Mouse (Mus musculus) CD8-positive naive resting alpha-beta T cell, adult 2 months (primary cell): ENCODE results near the gene Ppt2.

Experiments
- DNase-seq, 2 experiments: peaks; one replicate each; pipeline ENCODE4 v3.0.0; 2022; ENCODE audit warnings: low read depth in 2 of 2, low spot score in 2 of 2

Gene Ppt2

DNA sequence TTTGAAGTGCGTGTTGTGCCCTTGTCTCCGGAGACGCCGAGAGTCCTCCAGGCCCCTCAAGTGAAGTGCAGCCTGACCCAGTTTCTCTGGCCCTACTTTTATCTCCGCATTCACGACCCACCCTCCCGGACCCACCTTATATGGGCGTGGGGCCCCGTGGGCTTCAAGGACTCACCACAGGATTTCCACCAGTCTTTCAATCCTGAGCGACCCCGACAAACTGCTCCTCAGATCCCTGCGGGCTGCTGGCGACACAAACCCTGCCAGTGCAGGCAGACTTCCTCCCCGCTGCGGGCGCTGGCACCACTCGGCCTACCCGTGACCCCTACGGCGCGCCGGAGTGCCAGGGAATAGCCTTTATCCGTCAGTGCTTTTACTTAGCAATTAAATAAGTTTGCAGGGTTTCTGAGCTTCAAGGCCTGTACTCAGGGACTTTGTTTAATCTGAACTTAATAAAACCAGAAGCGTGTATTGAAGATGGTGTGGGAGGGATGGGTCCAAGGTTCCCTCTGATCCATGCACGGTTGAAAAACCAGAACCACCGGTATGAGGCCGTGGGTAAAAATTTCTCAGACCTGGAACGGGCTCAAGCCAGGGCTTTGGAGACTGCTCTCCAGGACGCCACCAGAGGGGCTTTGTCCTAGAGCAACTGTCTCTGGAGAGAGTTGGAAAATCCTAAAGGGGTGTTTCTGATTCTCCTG, at the start of gene Ppt2:
Ppt2 (minus strand) TSS at position 568 of the 701 bp plus-strand sequence.
- no peak for DNase-seq

DNA sequence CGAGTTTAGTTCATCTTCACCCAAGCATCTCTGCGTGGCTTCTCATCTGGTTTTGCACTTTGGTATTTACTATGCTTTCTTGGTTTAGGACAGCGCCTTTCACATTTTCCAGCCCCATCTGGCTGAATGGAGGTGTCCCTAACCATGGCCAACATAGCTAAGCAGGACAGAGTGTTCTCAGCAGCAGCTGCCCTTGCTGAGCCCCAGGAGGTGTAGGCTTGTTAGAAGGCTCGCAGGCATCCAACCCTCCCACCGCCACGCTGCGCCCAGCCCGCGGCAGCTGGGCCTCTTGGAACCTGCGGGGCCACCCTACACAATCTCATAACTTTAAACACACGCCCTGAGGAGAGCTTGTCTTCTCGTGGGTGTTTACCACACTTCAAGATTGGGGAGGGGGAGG, 48.4 kb upstream of the Ppt2 start:
- no peak for DNase-seq

DNA sequence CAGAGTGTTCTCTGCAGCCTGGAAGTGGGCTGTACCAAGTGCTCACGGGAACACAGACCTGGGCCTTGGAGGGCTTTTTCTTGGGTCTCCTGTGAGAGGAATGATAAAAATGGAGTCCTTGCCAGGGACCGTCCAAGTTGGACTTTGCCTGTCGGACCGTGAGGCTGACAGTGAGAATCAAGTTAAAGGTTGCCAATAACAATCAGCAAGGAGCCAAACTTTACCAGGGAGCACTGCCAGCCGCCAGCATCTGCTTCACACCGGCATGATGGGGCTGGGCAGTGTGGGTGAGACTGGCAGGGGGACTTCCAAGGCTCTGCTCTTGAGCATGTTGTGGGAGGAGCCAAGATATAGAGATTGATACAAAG, 47.8 kb upstream of the Ppt2 start:
- DNase-seq, result no peak

DNA sequence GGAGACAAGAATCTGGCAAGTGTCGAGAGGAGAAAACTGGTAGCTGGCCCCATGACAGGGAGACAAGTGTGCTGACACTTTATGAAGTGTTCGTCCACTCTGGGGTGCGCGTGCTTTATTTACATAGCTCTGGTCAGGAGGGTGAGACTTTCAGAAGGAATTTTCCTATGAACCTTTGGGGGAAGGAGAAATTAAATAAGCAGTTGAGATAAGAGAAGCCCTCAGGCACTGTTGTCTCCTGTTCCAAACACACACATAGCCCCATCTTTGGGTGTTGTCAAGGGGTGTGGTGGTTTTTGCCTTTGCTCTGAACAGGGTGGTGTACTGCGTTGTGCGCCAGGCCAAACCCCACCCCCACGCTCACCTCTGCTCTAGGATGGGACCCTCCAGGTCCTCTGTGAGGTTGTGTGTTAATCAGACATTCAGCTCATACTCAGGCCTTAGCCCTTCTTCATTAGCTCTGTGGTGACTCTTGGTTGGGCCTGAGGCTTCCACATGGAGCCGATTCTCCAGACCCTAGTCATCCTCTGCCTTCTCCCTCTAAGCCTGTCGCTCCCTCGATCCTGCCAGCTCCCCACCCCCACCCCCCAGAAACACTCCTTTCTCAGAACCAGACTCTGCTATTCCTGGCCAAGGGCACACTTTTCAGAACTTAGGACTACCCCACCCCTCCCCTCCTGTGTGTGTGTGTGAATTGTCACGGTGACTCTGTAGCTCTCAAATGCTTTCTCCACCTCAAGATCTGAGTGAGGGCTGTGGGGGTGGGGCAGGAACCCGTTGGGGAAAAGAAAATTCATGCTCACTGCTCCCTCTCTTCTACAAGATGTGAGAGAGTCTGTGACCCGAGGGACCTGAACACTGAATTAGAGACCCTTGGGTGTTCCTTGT, 47.1 kb upstream of the Ppt2 start:
- DNase-seq, result no peak

DNA sequence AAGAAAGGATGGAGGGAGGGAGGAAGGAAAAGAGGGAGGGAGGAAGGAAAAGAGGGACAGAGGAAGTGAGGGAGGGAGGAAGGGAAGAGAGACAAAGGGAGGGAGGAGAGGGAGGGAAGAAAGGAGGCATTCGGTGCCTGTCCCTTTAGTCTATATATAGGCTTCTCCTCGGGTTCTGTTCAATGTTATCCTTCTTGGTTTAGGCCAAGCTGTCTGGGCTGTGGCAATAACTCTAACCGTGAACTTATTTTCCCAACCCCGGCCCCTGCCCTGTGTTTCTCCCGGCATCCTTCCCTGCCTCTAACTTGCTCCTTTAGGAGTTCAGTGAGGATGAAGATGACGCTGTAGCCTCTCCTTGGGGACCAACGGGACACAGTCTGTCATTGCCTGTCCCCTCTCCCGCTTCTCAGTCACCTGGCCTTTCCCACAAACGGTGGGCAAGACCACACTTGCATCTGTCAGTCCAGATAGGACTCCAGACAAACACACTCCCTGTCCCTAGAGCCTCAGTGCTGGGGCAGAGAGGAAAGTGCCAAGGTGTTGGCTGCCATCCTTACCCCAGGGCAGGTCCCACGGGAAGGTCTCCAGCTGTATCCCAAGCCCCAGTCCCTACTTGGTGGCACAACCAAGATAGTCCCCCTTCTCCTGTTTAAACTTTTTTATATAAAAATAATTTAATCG, 46.4 kb upstream of the Ppt2 start:
- no peak for DNase-seq

DNA sequence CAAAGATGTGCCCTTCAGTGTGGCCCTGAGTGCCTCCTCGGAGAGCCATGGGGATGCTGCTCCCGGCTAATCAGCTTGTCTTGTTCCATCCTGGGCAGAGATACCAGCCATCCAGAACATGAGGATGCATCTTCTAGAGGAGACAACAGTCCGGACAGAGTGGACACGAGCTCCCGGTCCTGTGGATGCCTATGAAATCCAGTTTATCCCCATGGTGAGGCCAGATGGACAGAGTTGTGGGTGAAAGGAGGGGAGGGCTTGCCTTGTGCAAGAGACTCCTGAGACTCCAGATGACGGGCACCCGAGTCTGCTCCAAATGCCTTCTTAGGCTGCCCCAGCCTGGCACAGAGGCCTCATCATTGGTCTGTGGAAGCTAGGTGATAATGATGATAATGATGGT, 44.8 kb upstream of the Ppt2 start:
- no peak for DNase-seq

DNA sequence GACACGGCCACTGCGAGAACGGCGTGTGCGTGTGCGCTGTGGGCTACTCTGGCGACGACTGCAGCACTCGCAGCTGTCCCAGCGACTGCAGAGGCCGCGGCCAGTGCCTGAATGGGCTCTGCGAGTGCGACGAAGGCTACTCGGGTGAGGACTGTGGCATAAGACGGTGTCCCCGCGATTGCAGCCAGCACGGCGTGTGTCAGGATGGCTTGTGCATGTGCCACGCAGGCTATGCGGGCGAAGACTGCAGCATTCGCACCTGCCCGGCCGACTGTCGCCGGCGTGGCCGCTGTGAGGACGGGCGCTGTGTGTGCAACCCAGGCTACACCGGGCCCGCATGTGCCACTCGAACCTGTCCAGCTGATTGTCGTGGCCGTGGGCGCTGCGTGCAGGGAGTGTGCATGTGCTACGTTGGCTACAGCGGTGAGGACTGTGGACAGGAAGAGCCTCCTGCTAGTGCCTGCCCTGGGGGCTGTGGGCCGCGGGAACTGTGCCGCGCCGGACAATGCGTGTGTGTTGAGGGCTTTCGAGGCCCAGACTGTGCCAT, 44.0 kb upstream of the Ppt2 start:
- DNase-seq, result no peak

DNA sequence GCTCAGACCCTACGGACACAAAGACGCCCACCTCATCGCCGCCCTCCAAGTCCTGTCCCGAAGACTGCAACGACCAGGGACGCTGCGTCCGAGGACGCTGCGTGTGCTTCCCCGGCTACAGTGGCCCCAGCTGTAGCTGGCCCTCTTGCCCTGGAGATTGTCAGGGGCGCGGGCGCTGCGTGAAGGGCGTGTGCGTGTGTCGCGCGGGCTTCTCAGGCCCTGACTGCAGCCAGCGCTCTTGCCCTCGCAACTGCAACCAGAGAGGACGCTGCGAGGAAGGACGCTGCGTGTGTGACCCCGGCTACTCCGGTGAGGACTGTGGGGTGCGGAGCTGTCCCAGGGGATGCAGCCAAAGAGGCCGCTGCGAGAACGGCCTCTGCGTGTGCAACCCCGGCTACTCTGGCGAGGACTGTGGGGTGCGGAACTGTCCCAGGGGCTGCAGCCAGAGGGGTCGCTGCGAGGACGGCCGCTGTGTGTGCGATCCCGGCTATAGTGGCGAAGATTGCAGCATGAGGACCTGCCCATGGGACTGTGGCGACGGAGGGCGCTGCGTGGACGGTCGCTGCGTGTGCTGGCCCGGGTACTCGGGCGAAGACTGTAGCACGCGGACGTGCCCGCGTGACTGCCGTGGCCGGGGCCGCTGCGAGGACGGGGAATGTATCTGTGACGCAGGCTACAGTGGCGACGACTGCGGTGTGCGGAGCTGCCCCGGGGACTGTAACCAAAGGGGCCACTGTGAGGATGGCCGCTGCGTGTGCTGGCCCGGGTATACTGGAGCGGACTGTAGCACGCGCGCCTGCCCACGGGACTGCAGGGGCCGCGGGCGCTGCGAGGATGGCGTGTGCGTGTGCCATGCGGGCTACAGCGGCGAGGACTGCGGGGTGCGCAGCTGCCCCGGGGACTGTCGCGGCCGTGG, 43.1 kb upstream of the Ppt2 start:
- no peak for DNase-seq

DNA sequence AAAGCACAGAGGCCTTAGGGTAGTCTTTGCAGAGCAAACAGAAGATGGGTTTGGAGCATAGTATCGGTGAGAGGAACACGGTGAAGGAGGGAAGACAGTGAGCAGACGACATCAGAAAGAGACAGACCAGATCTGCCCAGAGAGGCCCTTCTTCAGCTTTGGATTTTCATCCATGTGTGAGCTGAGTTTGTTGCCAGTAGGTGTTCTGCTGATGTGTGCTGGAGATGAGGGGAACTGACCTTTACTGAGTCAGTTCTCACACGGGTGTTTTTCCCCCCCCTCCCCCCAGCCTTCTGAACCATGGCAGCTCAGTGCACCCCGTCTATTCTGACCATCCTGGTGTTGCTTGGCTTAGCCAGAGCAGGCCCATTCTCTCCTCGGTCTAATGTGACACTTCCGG, 41.9 kb upstream of the Ppt2 start, which contains the start of gene Tnxb:
Tnxb (plus strand) TSS at position 301 of the 400 bp plus-strand sequence.
- DNase-seq, result no peak

DNA sequence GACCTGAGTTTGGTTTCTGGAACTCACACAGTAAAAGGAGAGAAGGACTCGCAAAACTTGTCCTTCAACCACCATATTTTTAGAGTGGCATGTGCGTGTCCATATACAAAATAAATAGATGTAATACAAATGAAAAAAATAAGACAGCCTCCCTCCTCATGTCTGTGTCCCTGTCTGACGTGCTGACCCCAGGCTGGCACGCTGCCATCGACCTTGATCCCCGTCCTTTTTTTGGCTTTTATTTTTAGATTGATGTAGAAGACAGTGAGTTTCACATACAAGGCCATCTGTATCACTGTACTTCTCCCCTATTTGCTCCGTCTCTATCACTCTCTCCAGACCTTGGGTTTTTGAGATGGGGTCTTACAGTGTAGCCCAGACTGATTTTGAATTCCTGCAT, 36.2 kb upstream of the Ppt2 start:
- no peak for DNase-seq

DNA sequence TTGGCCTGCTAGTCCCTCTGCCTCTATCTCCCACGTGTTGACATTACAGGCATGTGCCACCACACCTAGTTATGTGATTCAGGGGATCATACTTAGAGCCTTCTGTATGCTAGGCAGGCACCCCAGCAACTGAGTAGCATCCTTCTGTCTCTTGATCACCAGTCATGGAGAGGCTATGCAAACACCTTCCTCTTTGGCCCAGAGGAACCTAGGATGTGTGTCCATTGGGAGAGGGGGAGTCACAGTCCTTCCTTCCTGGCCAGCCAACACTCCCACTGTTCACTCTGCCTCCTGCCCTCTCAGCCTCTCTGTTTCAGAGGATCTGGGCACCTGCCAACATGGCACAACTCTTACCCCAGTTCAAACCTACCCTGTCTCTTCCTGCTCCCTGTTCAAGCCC, 35.2 kb upstream of the Ppt2 start:
- no peak for DNase-seq

DNA sequence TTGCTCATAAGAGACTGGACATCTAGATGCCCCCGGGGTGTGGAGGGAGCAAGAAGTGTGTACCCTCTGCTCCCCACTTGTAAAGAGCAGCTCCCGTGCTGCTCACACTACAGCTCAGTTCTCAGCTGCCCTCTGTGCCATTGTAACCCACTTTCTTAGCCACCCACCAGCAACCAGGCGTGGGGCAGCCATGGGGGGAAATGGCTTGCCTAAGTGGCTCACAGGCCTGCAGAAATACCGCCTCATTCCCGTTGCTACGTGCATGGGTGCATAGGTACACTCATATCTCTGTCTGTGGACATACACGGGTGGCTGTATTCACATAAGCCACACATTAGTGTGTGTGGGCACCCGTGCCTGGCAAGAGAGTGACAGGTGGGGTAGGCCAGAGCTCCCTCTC, 34.7 kb upstream of the Ppt2 start:
- DNase-seq, result no peak

DNA sequence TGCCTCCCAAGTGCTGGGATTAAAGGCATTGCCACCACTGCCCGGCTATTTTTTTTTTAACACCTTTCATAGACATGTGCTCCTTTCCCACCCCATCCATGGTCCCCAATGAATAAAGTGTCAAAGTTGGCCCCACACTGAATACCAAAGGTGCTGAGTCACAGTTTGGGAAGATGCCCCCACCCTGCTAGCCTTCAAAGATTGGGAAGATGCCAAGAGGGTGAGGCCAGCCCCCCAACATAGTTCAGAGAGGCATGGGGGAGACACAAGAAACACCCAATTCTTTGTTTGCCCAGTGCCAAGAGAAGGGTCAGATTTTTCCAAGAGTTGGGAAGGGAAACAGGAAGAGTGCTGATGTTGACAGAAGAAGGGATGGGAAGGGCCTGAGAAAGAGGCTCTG, 34.2 kb upstream of the Ppt2 start:
- DNase-seq, result no peak

DNA sequence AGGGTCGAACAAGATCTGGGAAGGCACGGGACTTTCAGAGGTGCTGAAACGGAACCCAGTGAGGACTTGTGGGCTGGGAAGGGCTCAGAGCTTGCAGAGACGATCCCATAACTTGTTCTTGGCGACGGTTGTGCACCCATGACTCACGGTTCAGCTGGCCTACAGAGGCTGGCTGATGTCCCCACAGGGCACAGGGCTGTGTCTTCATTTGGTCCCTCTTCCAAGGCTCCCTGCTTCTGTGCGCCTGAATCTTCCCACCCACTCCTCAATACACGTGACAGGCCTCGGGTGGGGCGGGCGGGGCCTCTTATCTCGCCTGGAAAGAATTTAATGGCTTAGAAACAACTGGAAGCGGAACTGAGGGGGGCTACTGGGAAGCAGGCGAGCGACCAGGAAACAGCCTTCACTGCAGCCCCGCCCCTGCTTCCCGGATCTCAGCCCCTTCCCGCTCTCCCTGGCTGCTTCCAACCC, 32.8 kb upstream of the Ppt2 start:
- no peak for DNase-seq

DNA sequence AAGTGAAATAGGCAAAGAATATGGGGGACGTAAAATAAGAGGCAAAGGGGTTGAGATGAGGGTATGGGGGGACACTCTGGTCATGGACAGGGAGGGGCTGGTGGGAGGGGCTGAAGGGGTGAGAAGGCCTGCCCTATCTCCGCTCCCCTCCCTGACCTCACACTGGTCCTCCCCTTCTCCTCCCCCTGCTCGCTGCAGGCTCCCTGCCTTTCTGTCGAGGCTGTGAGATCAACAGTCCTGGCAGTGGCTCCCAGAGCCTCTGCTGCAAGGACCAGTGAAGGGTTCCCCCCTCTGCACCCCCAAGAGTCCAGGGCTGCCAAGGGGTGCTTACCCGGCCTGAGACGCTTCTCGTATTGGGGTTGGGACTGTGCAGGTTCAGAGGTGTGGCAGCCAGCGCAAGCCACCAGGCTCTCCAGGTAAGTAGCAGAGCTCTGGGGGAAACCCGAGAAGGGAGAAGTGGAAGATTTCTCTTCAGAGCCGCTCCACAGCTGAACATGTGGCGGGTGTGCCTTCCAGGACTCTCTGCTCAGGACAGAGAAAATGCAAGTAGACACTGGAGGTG, 32.0 kb upstream of the Ppt2 start:
- no peak for DNase-seq

DNA sequence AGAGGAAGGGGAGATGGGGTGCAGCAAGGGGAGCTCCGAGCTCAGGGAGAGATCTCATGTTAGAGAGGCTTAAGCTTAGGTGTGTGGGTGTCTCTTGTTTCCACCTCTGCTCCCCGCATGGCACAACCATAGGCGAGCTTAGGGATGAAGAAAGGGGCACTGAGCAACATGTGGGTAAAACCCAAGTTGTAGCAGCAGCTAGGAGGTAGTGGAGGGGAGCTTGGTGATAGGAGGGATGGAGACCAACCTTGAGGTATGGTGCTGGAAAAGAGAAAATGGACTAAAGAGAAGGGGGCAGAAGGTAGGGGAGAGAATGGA, 31.5 kb upstream of the Ppt2 start:
- DNase-seq, result no peak

DNA sequence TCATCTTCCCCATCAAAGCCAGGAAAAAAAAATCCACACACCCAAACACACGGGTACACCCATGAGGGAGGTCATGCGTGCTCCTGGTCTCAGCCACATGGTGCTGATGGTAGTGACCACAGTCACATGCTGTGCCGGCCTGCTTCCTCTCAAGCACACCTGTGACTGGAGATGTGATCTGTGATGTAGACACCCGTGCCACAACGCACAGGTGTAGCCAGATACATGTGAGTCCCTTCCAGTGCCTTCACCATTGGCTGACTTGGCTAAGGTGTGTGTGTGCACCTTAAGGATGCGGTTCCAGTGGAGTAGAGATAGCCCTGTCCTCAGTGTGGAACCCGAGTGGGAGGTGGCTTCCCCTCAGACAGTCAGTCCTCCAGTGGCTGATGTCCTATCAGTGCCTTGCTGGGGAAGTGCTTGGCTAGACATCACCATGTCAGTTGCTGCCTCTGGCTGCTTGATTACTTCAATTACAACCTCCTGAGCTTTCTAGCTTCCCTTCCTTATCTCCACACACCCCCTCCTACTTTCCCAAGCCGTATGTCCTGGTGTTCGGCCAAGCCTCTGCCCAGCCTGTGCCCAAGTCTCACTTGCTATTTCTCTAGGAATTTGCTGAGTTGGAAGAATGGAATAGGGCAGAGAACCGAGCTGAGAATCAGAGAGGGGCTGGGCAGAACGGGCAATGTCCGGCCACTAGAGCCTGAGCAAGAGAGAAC, 31.0 kb upstream of the Ppt2 start:
- DNase-seq, result no peak

DNA sequence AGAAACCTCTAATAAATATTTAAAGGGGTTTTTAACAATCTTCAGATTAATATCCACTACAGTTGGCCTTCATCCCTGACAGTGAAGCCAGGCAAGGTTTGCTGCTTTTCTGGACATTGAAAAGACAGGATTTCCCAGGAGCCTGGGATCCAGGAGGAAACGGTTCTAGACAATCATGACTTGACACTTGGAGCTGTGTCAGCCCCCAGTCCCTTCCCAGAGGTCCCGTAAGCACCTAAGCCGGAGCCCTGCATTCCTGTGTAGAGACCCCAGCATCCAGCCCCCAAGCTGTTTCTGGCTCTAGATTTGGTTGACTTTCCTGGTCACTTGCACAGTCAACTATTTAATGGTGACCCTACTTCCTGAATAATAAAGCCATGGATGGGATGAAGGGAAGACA, 30.3 kb upstream of the Ppt2 start:
- DNase-seq, result no peak

DNA sequence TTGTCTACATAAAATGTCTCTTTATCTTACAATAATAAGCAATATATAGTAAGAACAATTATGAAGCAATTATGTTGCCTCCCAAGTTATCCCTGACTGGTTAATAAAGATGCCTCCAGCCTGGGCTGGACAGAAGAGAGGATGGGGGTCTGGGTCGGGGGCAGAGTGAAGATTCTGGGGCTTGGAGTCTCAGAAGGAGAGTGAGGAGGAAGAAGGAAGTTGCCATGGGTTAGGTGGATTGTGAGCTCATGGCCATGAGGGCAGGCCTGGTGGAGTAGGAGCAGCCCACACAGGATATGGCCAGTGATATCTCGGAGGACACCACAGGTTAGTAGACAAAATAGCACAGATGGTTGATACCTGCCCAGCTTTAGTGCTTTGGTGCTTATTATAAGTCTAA, 29.8 kb upstream of the Ppt2 start:
- DNase-seq, result no peak

DNA sequence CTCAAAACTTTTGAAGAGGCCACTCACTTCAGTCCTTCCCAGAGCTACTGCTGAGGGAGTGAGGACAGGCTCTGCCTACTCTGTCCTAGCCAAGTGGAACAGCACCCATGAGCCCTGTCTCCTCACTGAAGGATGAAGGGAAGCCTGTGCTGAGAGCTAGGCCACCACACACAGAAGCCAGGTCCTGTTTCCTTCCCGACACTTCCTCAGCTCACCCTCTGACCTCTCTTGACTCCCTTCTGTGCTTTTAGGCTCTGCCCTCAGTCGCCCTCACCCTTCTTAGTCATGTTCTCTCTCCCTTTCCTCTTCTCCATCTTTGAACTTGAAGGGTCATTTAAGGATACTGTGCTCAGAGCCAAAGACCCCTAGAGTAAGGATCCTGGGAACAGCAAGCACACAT, 29.0 kb upstream of the Ppt2 start:
- DNase-seq, result no peak
